Mouse (Mus musculus) Patski (cell line): ENCODE data around the gene Pum2. TPM values are rescaled to one million over a fixed set of nuclear protein-coding genes. Genes with fewer than 3 reads are reported as not detected.

Source experiments
- ATAC-seq: fragments of 100-300 bp; one replicate; pipeline ENCODE4 v1.8.0; 2021
- CTCF ChIA-PET: fragments of 350-600 bp; sonication (Branson Sonifier 250); formaldehyde crosslinking; loops from one replicate; lab custom pipeline; 2022; ENCODE audit warnings: inconsistent platforms; lab: Charles Lee
- POLR2A ChIA-PET: fragments of 350-600 bp; sonication (Branson Sonifier 250); formaldehyde crosslinking; loops from one replicate; lab custom pipeline; 2022; ENCODE audit warnings: antibody characterized with exemption, inconsistent platforms; lab: Charles Lee
- DNase-seq: peaks from one replicate; pipeline ENCODE4 v3.0.0-alpha.2; 2011; ENCODE audit warnings: low read depth, low spot score
- H3K27me3 ChIP-seq: fragments of 371-371 bp; one replicate; pipeline ENCODE4 v1.5.1; 2021
- CTCF ChIP-seq: fragments of 100-300 bp; IDR thresholded peaks from one replicate; pipeline ENCODE4 v1.5.1; 2021
- in situ Hi-C: fragments of 300-500 bp; cut with MboI; formaldehyde crosslinking; loops from 3 replicates; pipeline ENCODE4 v1.11.1; 2018; ENCODE audit warnings: low pct_unique_long_range_greater_than_20kb, mixed read lengths
- polyA plus RNA-seq: library from polyadenylated mRNA; unstranded; gene quantifications from one replicate; pipeline ENCODE4 v1.2.3, GENCODE M21; 2021

Gene Pum2
- polyA plus RNA-seq, 1 experiment from 2014 or later: 107 TPM

DNA sequence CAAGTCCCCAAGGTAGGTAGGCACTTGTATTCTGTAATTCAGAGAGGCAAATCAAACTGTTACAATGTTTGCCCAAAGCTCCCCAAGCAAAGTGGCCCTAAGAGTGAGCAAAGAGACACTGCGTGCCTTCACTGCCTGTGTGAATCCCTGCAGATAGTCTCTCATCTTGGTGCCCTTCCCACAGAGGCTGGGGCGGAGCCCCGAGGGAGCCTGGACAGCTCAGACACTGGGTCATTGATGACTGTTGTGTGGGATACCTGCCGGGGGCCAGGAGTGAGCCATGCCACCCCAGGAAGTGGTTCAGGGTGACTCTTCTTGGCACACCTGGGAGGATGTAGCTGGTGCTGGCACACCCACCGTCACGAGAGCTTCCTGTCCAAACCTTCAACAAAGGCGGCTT lies 87.1 kb downstream of the Pum2 start:
- DNase-seq (no peak), ATAC-seq (no peak)
- no peaks in the 10 kb centered on the region for H3K27me3 ChIP-seq
- in situ Hi-C loops: loop anchor here (5.0 kb wide), 1 partner anchor 246 kb away; no protein-coding TSS in a partner anchor
- TF ChIP-seq CTCF: no peak
- ChIA-PET POLR2A (no interaction called here), CTCF (interaction anchor here (1.6 to 1.8 kb wide), 2 partner anchors 9 to 242 kb away, joined by 5 to 6 read pairs; no protein-coding TSS in a partner anchor)

GRCm38 (mm10) chr12:8762667-8763066 lies 88.7 kb downstream of the Pum2 start:
- no peak for TF ChIP-seq CTCF

GRCm38 (mm10) chr12:8764221-8764930 lies 90.4 kb downstream of the Pum2 start:
- POLR2A ChIA-PET: interaction anchor here (0.6 kb wide), 1 partner anchor 8 kb away, joined by 3 read pairs; no protein-coding TSS in a partner anchor
- no peaks in the 10 kb centered on the region for H3K27me3 ChIP-seq
- in situ Hi-C loops: loop anchor here (5.0 kb wide), 1 partner anchor 243 kb away; no protein-coding TSS in a partner anchor
- CTCF ChIA-PET: interaction anchor here (2.3 kb wide), 1 partner anchor 238 kb away, joined by 7 read pairs; no protein-coding TSS in a partner anchor
- no peak for TF ChIP-seq CTCF
- ATAC-seq: no peak
- no peak for DNase-seq

More at GRCm38 (mm10) chr12:8762667-8763066, 88.7 kb downstream of the Pum2 start:
- DNase-seq (no peak), ATAC-seq (peak; percentile 46)
- in situ Hi-C loops: loop anchor here (5.0 kb wide), 1 partner anchor 245 kb away; no protein-coding TSS in a partner anchor
- CTCF ChIA-PET: interaction anchor here (1.1 to 2.3 kb wide), 2 partner anchors 239 to 270 kb away, joined by 3 to 7 read pairs; no protein-coding TSS in a partner anchor
- POLR2A ChIA-PET: interaction anchor here (0.5 kb wide), 1 partner anchor 9 kb away, joined by 4 read pairs; no protein-coding TSS in a partner anchor
- H3K27me3 ChIP-seq: no peaks in the 10 kb centered on the region

- POLR2A ChIA-PET: interaction anchor here (0.6 to 1.8 kb wide), 5 partner anchors 9 to 108 kb away, joined by 3 to 4 read pairs (median 4); no protein-coding TSS in a partner anchor
Measured at GRCm38 (mm10) chr12:8770946-8771843, 97.3 kb downstream of the Pum2 start, which contains the start of gene Sdc1. Sdc1 (plus strand) TSS chr12:8771323.

GRCm38 (mm10) chr12:8771844-8772380 lies 98.0 kb downstream of the Pum2 start:
- in situ Hi-C loops: loop anchor here (5.0 kb wide), 2 partner anchors 35 to 115 kb away; no protein-coding TSS in a partner anchor
- no peaks in the 10 kb centered on the region for H3K27me3 ChIP-seq
- POLR2A ChIA-PET: interaction anchor here (0.6 to 1.8 kb wide), 7 partner anchors 8 to 107 kb away, joined by 3 to 4 read pairs (median 3); no protein-coding TSS in a partner anchor
- ATAC-seq (no peak), DNase-seq (no peak)
- no peak for TF ChIP-seq CTCF
- CTCF ChIA-PET: interaction anchor here (0.9 to 3.0 kb wide), 4 partner anchors 39 to 109 kb away, joined by 3 to 11 read pairs (median 4); no protein-coding TSS in a partner anchor

More at GRCm38 (mm10) chr12:8770946-8771843, 97.3 kb downstream of the Pum2 start, which contains the start of gene Sdc1:
- in situ Hi-C loops: loop anchor here (5.0 kb wide), 2 partner anchors 36 to 116 kb away; no protein-coding TSS in a partner anchor
- TF ChIP-seq CTCF: no peak
- H3K27me3 ChIP-seq: no peaks in the 10 kb centered on the region
- CTCF ChIA-PET: interaction anchor here (1.1 to 3.0 kb wide), 5 partner anchors 10 to 110 kb away, joined by 3 to 11 read pairs (median 4); no protein-coding TSS in a partner anchor
- ATAC-seq: peak; percentile 65
- DNase-seq: no peak

- ChIA-PET CTCF (interaction anchor here (0.9 to 3.0 kb wide), 2 partner anchors 41 to 109 kb away, joined by 3 to 11 read pairs; no protein-coding TSS in a partner anchor), POLR2A (interaction anchor here (0.6 to 1.2 kb wide), 3 partner anchors 9 to 106 kb away, joined by 3 read pairs; no protein-coding TSS in a partner anchor)
- ATAC-seq (peak; percentile 30), DNase-seq (no peak)
- no peak for TF ChIP-seq CTCF
- no peaks in the 10 kb centered on the region for H3K27me3 ChIP-seq
- in situ Hi-C loops: loop anchor here (5.0 kb wide), 2 partner anchors 35 to 115 kb away; no protein-coding TSS in a partner anchor
Measured at GRCm38 (mm10) chr12:8772451-8773143, 98.7 kb downstream of the Pum2 start.

GRCm38 (mm10) chr12:8773336-8773735 lies 99.4 kb downstream of the Pum2 start:
- in situ Hi-C loops: loop anchor here (5.0 kb wide), 2 partner anchors 34 to 114 kb away; no protein-coding TSS in a partner anchor
- H3K27me3 ChIP-seq: no peaks in the 10 kb centered on the region
- TF ChIP-seq CTCF: no peak
- ATAC-seq (no peak), DNase-seq (no peak)
- ChIA-PET CTCF (interaction anchor here (1.4 kb wide), 1 partner anchor 108 kb away, joined by 6 read pairs; no protein-coding TSS in a partner anchor), POLR2A (no interaction called here)

GRCm38 (mm10) chr12:8774183-8774582 lies 100.2 kb downstream of the Pum2 start:
- no peak for TF ChIP-seq CTCF
- DNase-seq (no peak), ATAC-seq (no peak)
- ChIA-PET CTCF (interaction anchor here (1.4 kb wide), 1 partner anchor 107 kb away, joined by 6 read pairs; no protein-coding TSS in a partner anchor), POLR2A (interaction anchor here (0.7 kb wide), 1 partner anchor 139 kb away, joined by 4 read pairs; no protein-coding TSS in a partner anchor)
- in situ Hi-C loops: loop anchor here (5.0 kb wide), 2 partner anchors 33 to 113 kb away; no protein-coding TSS in a partner anchor
- no peaks in the 10 kb centered on the region for H3K27me3 ChIP-seq
